Mouse (Mus musculus) bone marrow, adult 2 months (tissue): ENCODE measurements around the gene Dpyd.

Experiments
- CTCF ChIP-seq: fragments of 200-500 bp; IDR thresholded peaks from 2 replicates; pipeline ENCODE4 v1.5.1; 2011; ENCODE audit warnings: low read length, control low read depth; ENCODE audit not compliant: control insufficient read depth, insufficient read depth
- POLR2A ChIP-seq: fragments of 200-500 bp; IDR thresholded peaks from 2 replicates; pipeline ENCODE4 v1.6.1; 2011; ENCODE audit warnings: low read depth, mild to moderate bottlenecking, control low read depth, low read length, borderline replicate concordance; ENCODE audit not compliant: control insufficient read depth

DNA sequence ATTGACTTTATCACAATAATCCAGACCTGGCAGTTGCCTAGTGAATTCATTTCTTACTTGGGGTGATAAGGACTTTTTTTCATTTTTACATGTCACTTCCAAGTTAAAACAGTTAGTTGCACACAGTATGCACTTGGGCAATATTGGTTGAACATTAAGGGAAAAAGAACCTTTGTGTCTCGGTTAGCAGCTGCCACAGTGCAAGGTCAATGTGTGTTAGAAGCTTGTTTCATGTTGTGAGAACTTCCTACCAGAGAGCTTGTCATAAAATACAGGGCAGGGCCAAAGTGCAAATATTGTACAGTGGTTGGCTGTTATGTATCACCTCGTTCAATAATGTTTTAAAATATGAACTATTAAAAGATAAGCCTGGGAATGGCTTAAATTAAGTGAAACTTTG, 564.1 kb downstream of the Dpyd start:
- TF ChIP-seq CTCF (no peak), POLR2A (no peak)
